Mouse (Mus musculus) ES-E14 (cell line): ENCODE results near the gene Trove2. TPM values are rescaled to one million over a fixed set of nuclear protein-coding genes. Genes with fewer than 3 reads are reported as not detected.

Experiments used
- DNase-seq: peaks from one replicate; pipeline ENCODE4 v3.0.0-alpha.2; 2013; ENCODE audit warnings: low read depth, low spot score
- H3K27ac ChIP-seq: 2 replicates; pipeline ENCODE4 v1.5.1; 2012; ENCODE audit warnings: low read depth, mild to moderate bottlenecking, low read length, moderate library complexity, mixed read lengths; ENCODE audit not compliant: poor library complexity, insufficient read depth, severe bottlenecking
- H3K36me3 ChIP-seq: 2 replicates; pipeline ENCODE4 v1.6.1; 2012; ENCODE audit warnings: mild to moderate bottlenecking, low read length, moderate library complexity, mixed read lengths; ENCODE audit not compliant: control insufficient read depth, poor library complexity, insufficient read depth, severe bottlenecking
- H3K4me1 ChIP-seq, 2 experiments: fragments of 150-350 bp in 1 of 2; sonication (generic) in 1 of 2; 2 replicates each; pipeline ENCODE4 v1.6.1; 2012; ENCODE audit warnings: low read length in 2 of 2, mild to moderate bottlenecking in 1 of 2, mixed read lengths in 1 of 2; ENCODE audit not compliant: control insufficient read depth in 2 of 2, insufficient read depth in 2 of 2, poor library complexity in 1 of 2
- H3K4me3 ChIP-seq, 2 experiments: fragments of 150-350 bp in 1 of 2; sonication (generic) in 1 of 2; 2 replicates each; pipeline ENCODE4 v1.5.1; 2012; ENCODE audit warnings: low read length in 2 of 2, low read depth in 1 of 2, mild to moderate bottlenecking in 1 of 2, mixed read lengths in 1 of 2; ENCODE audit not compliant: insufficient read depth in 1 of 2, poor library complexity in 1 of 2, severe bottlenecking in 1 of 2
- H3K9ac ChIP-seq: 2 replicates; pipeline ENCODE4 v1.6.1; 2012; ENCODE audit warnings: low read depth, mild to moderate bottlenecking, low read length, mixed read lengths; ENCODE audit not compliant: poor library complexity, insufficient read depth, severe bottlenecking
- H3K9me3 ChIP-seq: fragments of 150-350 bp; sonication (generic); 2 replicates; pipeline ENCODE4 v1.6.1; 2012; ENCODE audit warnings: low read depth, mild to moderate bottlenecking, low read length; ENCODE audit not compliant: control insufficient read depth, insufficient read depth
- CHD2 ChIP-seq: IDR thresholded peaks from 2 replicates; pipeline ENCODE4 v1.6.1; 2014; ENCODE audit warnings: mild to moderate bottlenecking, low read depth, low read length, inconsistent platforms
- HCFC1 ChIP-seq: IDR thresholded peaks from 2 replicates; pipeline ENCODE4 v1.6.1; 2012; ENCODE audit warnings: low read length, inconsistent platforms, borderline replicate concordance; ENCODE audit not compliant: insufficient read depth
- MAFK ChIP-seq: IDR thresholded peaks from 2 replicates; pipeline ENCODE4 v1.6.1; 2014; ENCODE audit warnings: mild to moderate bottlenecking, low read depth, low read length, inconsistent platforms; ENCODE audit not compliant: insufficient read depth
- ZC3H11A ChIP-seq: IDR thresholded peaks from 2 replicates; pipeline ENCODE4 v1.6.1; 2012; ENCODE audit warnings: low read depth, mild to moderate bottlenecking, inconsistent platforms, low read length, borderline replicate concordance
- ZNF384 ChIP-seq: IDR thresholded peaks from 2 replicates; pipeline ENCODE4 v1.6.1; 2012; ENCODE audit warnings: low read depth, low read length, inconsistent platforms
- in situ Hi-C, 2 experiments: fragments of 600-800 bp; cut with MboI; formaldehyde crosslinking; loops; one replicate each; pipeline ENCODE4 v1.15.1; 2025; ENCODE audit warnings: low sequenced_read_pairs in 2 of 2, inconsistent platforms in 1 of 2; ENCODE audit not compliant: unreplicated experiment in 2 of 2
- total RNA-seq: library from RNA; depleted of rRNA; stranded (reverse); fragments of 300-350 nt; gene quantifications from 2 replicates; pipeline ENCODE4 v1.2.3, GENCODE M21; 2012

Trove2 gene
- total RNA-seq, 1 experiment: 16.8 TPM

- Histone ChIP-seq H3K9me3 (no peaks in the 10 kb centered on the region), H3K4me1 (peaks cover 2 to 4% of the 10 kb centered on the region in 2 experiments; a peak in 3 of 4 replicates), H3K4me3 (no peak overlapping the region), H3K9ac (no peak overlapping the region), H3K27ac (no peak overlapping the region), H3K36me3 (peaks cover 9% of the 10 kb centered on the region)
- TF ChIP-seq ZC3H11A (no peak), CHD2 (no peak)
- DNase-seq: no peak
- in situ Hi-C loops: no loop called here
Observed at GRCm38 (mm10) chr1:143765801-143766200, 11.1 kb downstream of the Trove2 start.

- Histone ChIP-seq H3K4me3 (no peak overlapping the region), H3K36me3 (peaks cover 6% of the 10 kb centered on the region), H3K4me1 (no peaks in the 10 kb centered on the region), H3K9me3 (no peaks in the 10 kb centered on the region), H3K9ac (no peak overlapping the region), H3K27ac (no peak overlapping the region)
- in situ Hi-C loops: no loop called here
- TF ChIP-seq MAFK (no peak), CHD2 (no peak), HCFC1 (no peak), ZC3H11A (no peak), ZNF384 (no peak)
- no peak for DNase-seq
Observed at GRCm38 (mm10) chr1:143764443-143764842, 12.4 kb downstream of the Trove2 start.

- no peaks in the 10 kb centered on the region for H3K4me1 ChIP-seq
- no peak overlapping the region for H3K4me3 ChIP-seq
- no peak overlapping the region for H3K27ac ChIP-seq
- no peak for TF ChIP-seq ZNF384
- TF ChIP-seq ZC3H11A: no peak
- TF ChIP-seq MAFK: no peak
- TF ChIP-seq CHD2: no peak
- TF ChIP-seq HCFC1: no peak
- DNase-seq: no peak
- H3K9ac ChIP-seq: no peak overlapping the region
- H3K36me3 ChIP-seq: peaks cover 6% of the 10 kb centered on the region
- H3K9me3 ChIP-seq: no peaks in the 10 kb centered on the region
- in situ Hi-C loops: no loop called here
Observed at GRCm38 (mm10) chr1:143762159-143762558, 14.7 kb downstream of the Trove2 start.

- no peak overlapping the region for H3K9ac ChIP-seq
- H3K36me3 ChIP-seq: peaks cover 7% of the 10 kb centered on the region
- H3K9me3 ChIP-seq: no peaks in the 10 kb centered on the region
- TF ChIP-seq MAFK (no peak), HCFC1 (no peak)
- DNase-seq: no peak
- peaks cover 0 to 5% of the 10 kb centered on the region in 2 experiments; a peak in 2 of 4 replicates for H3K4me1 ChIP-seq
- no peak overlapping the region for H3K4me3 ChIP-seq
- H3K27ac ChIP-seq: no peak overlapping the region; the same call in 1 of the 2 replicates
- in situ Hi-C loops: no loop called here
Observed at GRCm38 (mm10) chr1:143745871-143746270, 31.0 kb downstream of the Trove2 start.

- no peak for DNase-seq
- Histone ChIP-seq H3K27ac (no peak overlapping the region), H3K9ac (no peak overlapping the region), H3K4me3 (no peak overlapping the region), H3K4me1 (peaks cover 0 to 5% of the 10 kb centered on the region in 2 experiments; a peak in 2 of 4 replicates), H3K9me3 (no peaks in the 10 kb centered on the region), H3K36me3 (peaks cover 7% of the 10 kb centered on the region)
- in situ Hi-C loops: no loop called here
- TF ChIP-seq HCFC1 (no peak), ZC3H11A (no peak), ZNF384 (no peak), CHD2 (no peak), MAFK (no peak)
Observed at GRCm38 (mm10) chr1:143742186-143742585, 34.7 kb downstream of the Trove2 start.
